Mouse (Mus musculus) neural tube, embryonic 12.5 days (tissue): ENCODE measurements around the gene Igsf9. TPM values are rescaled to one million over a fixed set of nuclear protein-coding genes. Genes with fewer than 3 reads are reported as not detected.

Experiments used
- ATAC-seq: fragments of 200-750 bp; cut with Nextera tagmentation; 2 replicates; pipeline ENCODE4 v1.8.0; 2017; ENCODE audit warnings: low read depth, mild to moderate bottlenecking, moderate TSS enrichment, moderate library complexity; ENCODE audit not compliant: low FRiP score
- H3K27ac ChIP-seq: fragments of 300-500 bp; sonication (generic); 2 replicates; pipeline ENCODE4 v1.5.1; 2016
- H3K27me3 ChIP-seq: fragments of 300-500 bp; sonication (generic); replicated peaks from 2 replicates; pipeline ENCODE4 v1.6.1; 2016; ENCODE audit warnings: mild to moderate bottlenecking
- H3K36me3 ChIP-seq: fragments of 300-500 bp; sonication (generic); 2 replicates; pipeline ENCODE4 v1.6.1; 2016; ENCODE audit warnings: mild to moderate bottlenecking
- H3K4me1 ChIP-seq: fragments of 300-500 bp; sonication (generic); 2 replicates; pipeline ENCODE4 v1.6.1; 2016
- H3K4me2 ChIP-seq: fragments of 300-500 bp; sonication (generic); replicated peaks from 2 replicates; pipeline ENCODE4 v1.6.1; 2016; ENCODE audit warnings: mild to moderate bottlenecking
- H3K4me3 ChIP-seq: fragments of 300-500 bp; sonication (generic); 2 replicates; pipeline ENCODE4 v1.5.1; 2016
- H3K9ac ChIP-seq: fragments of 300-500 bp; sonication (generic); 2 replicates; pipeline ENCODE4 v1.6.1; 2016; ENCODE audit warnings: mild to moderate bottlenecking
- H3K9me3 ChIP-seq: fragments of 300-500 bp; sonication (generic); 2 replicates; pipeline ENCODE4 v1.6.1; 2016; ENCODE audit warnings: mild to moderate bottlenecking
- WGBS: fragments of 180-500 bp; shearing (Covaris S2); methylation state at CpG from one replicate; pipeline ENCODE4 v1.1.7; 2016; 5-methylcytosine and 5-hydroxymethylcytosine counted together
- polyA plus RNA-seq: library from polyadenylated mRNA; unstranded; fragments of >200 nt; fragmentation: Nextera tagmentation; extraction: Ambion mirVana; gene quantifications from 2 replicates; pipeline ENCODE4 v1.2.1, GENCODE M21; 2016

The Igsf9 gene
- polyA plus RNA-seq, 1 experiment from 2014 or later = 84.1 TPM

GRCm38 (mm10) chr1:172501371-172502144 is 20.0 kb downstream of the Igsf9 start:
- Histone ChIP-seq H3K27ac (no peak overlapping the region), H3K27me3 (peaks cover 27% of the 10 kb centered on the region), H3K4me3 (peak overlapping the region; percentile 49), H3K9me3 (no peaks in the 10 kb centered on the region), H3K9ac (peak overlapping the region; percentile 54), H3K4me2 (peak overlapping the region; percentile 63), H3K36me3 (peaks cover 23% of the 10 kb centered on the region), H3K4me1 (peaks cover 52% of the 10 kb centered on the region)
- WGBS = 26% methylated on average over 13 of the region's 13 CpGs
- ATAC-seq = peak; percentile 3; the same call in 1 of the 2 replicates

GRCm38 (mm10) chr1:172502145-172503110 is 20.8 kb downstream of the Igsf9 start:
- H3K4me1 ChIP-seq = peaks cover 52% of the 10 kb centered on the region
- H3K4me2 ChIP-seq = peak overlapping the region; percentile 63
- WGBS = 20% methylated on average over 12 of the region's 13 CpGs
- H3K36me3 ChIP-seq = peaks cover 15% of the 10 kb centered on the region
- H3K9me3 ChIP-seq = no peaks in the 10 kb centered on the region
- H3K9ac ChIP-seq = no peak overlapping the region
- H3K4me3 ChIP-seq = no peak overlapping the region
- H3K27me3 ChIP-seq = peaks cover 27% of the 10 kb centered on the region
- peak; percentile 13; the same call in 1 of the 2 replicates for ATAC-seq
- no peak overlapping the region for H3K27ac ChIP-seq

- Histone ChIP-seq H3K27me3 (peaks cover 27% of the 10 kb centered on the region), H3K36me3 (peaks cover 5% of the 10 kb centered on the region), H3K27ac (no peak overlapping the region), H3K9ac (no peak overlapping the region), H3K4me3 (no peak overlapping the region), H3K4me1 (peaks cover 52% of the 10 kb centered on the region), H3K4me2 (peak overlapping the region; percentile 63), H3K9me3 (no peaks in the 10 kb centered on the region)
- ATAC-seq = peak; percentile 15; the same call in 1 of the 2 replicates
- WGBS = 20% methylated on average over 14 of the region's 14 CpGs
These were observed 21.8 kb downstream of the Igsf9 start for GRCm38 (mm10) chr1:172503111-172503997.

GRCm38 (mm10) chr1:172504756-172505155 is 23.2 kb downstream of the Igsf9 start:
- Histone ChIP-seq H3K4me3 (no peak overlapping the region), H3K4me2 (no peak overlapping the region), H3K36me3 (0 out of 2 replicates have a peak, but pooled peaks cover 2% of the 10 kb centered on the region), H3K27ac (no peak overlapping the region), H3K27me3 (peaks cover 15% of the 10 kb centered on the region), H3K9ac (no peak overlapping the region), H3K9me3 (no peaks in the 10 kb centered on the region), H3K4me1 (peaks cover 51% of the 10 kb centered on the region)
- ATAC-seq = no peak
- WGBS = 83% methylated on average over 8 of the region's 8 CpGs

- H3K9ac ChIP-seq = no peak overlapping the region
- no peaks in the 10 kb centered on the region for H3K9me3 ChIP-seq
- H3K4me2 ChIP-seq = no peak overlapping the region
- no peak overlapping the region for H3K4me3 ChIP-seq
- peaks cover 31% of the 10 kb centered on the region for H3K4me1 ChIP-seq
- no peak for ATAC-seq
- H3K27ac ChIP-seq = no peak overlapping the region
- no peaks in the 10 kb centered on the region; the same call in 1 of the 2 replicates for H3K27me3 ChIP-seq
- 0 out of 2 replicates have a peak, but pooled peaks cover 2% of the 10 kb centered on the region for H3K36me3 ChIP-seq
- 68% methylated on average over 5 of the region's 5 CpGs for WGBS
These were observed 25.4 kb downstream of the Igsf9 start for GRCm38 (mm10) chr1:172507001-172507400.

GRCm38 (mm10) chr1:172507701-172508100 is 26.1 kb downstream of the Igsf9 start:
- H3K4me1 ChIP-seq = peaks cover 24% of the 10 kb centered on the region
- WGBS = 94% methylated on average over 3 of the region's 3 CpGs
- ATAC-seq = no peak
- no peak overlapping the region for H3K27ac ChIP-seq
- no peaks in the 10 kb centered on the region for H3K9me3 ChIP-seq
- H3K9ac ChIP-seq = no peak overlapping the region
- no peak overlapping the region for H3K4me2 ChIP-seq
- 0 out of 2 replicates have a peak, but pooled peaks cover 2% of the 10 kb centered on the region for H3K36me3 ChIP-seq
- H3K4me3 ChIP-seq = no peak overlapping the region
- H3K27me3 ChIP-seq = no peaks in the 10 kb centered on the region

GRCm38 (mm10) chr1:172508172-172508571 is 26.6 kb downstream of the Igsf9 start:
- Histone ChIP-seq H3K9me3 (no peaks in the 10 kb centered on the region), H3K4me2 (no peak overlapping the region), H3K27me3 (no peaks in the 10 kb centered on the region), H3K27ac (no peak overlapping the region), H3K9ac (no peak overlapping the region), H3K36me3 (0 out of 2 replicates have a peak, but pooled peaks cover 2% of the 10 kb centered on the region), H3K4me1 (peaks cover 19% of the 10 kb centered on the region), H3K4me3 (no peak overlapping the region)
- WGBS = 40% methylated on average over 2 of the region's 2 CpGs
- ATAC-seq = no peak

- H3K27me3 ChIP-seq = no peaks in the 10 kb centered on the region
- 83% methylated on average over 5 of the region's 5 CpGs for WGBS
- ATAC-seq = no peak
These were observed 27.6 kb downstream of the Igsf9 start for GRCm38 (mm10) chr1:172509235-172509634.

GRCm38 (mm10) chr1:172509983-172510382 is 28.4 kb downstream of the Igsf9 start:
- WGBS = 42% methylated on average over 8 of the region's 8 CpGs
- Histone ChIP-seq H3K27ac (no peak overlapping the region), H3K4me1 (0 out of 2 replicates have a peak, but pooled peaks cover 5% of the 10 kb centered on the region), H3K9me3 (no peaks in the 10 kb centered on the region), H3K9ac (no peak overlapping the region), H3K4me2 (no peak overlapping the region; the same call in 1 of the 2 replicates), H3K4me3 (no peak overlapping the region), H3K36me3 (0 out of 2 replicates have a peak, but pooled peaks cover 2% of the 10 kb centered on the region), H3K27me3 (no peaks in the 10 kb centered on the region)
- ATAC-seq = no peak

More at GRCm38 (mm10) chr1:172509235-172509634, 27.6 kb downstream of the Igsf9 start:
- Histone ChIP-seq H3K4me1 (peaks cover 12% of the 10 kb centered on the region; the same call in 1 of the 2 replicates), H3K9me3 (no peaks in the 10 kb centered on the region), H3K4me3 (no peak overlapping the region), H3K4me2 (no peak overlapping the region), H3K36me3 (0 out of 2 replicates have a peak, but pooled peaks cover 2% of the 10 kb centered on the region), H3K9ac (no peak overlapping the region), H3K27ac (no peak overlapping the region)

- 23% methylated on average over 13 of the region's 13 CpGs for WGBS
- no peak overlapping the region for H3K27ac ChIP-seq
- H3K4me2 ChIP-seq = no peak overlapping the region; the same call in 1 of the 2 replicates
- no peak overlapping the region for H3K9ac ChIP-seq
- H3K4me1 ChIP-seq = 0 out of 2 replicates have a peak, but pooled peaks cover 3% of the 10 kb centered on the region
- no peaks in the 10 kb centered on the region for H3K27me3 ChIP-seq
- H3K9me3 ChIP-seq = no peaks in the 10 kb centered on the region
- no peak; the same call in 1 of the 2 replicates for ATAC-seq
- H3K4me3 ChIP-seq = no peak overlapping the region
- 0 out of 2 replicates have a peak, but pooled peaks cover 2% of the 10 kb centered on the region for H3K36me3 ChIP-seq
These were observed 28.9 kb downstream of the Igsf9 start for GRCm38 (mm10) chr1:172510421-172510972.

GRCm38 (mm10) chr1:172512962-172513361 is 31.4 kb downstream of the Igsf9 start:
- H3K27me3 ChIP-seq = no peaks in the 10 kb centered on the region
- ATAC-seq = no peak
- H3K4me2 ChIP-seq = peak overlapping the region; percentile 36; the same call in 1 of the 2 replicates
- H3K4me3 ChIP-seq = no peak overlapping the region
- no peak overlapping the region for H3K9ac ChIP-seq
- no peak overlapping the region for H3K27ac ChIP-seq
- 30% methylated on average over 13 of the region's 13 CpGs for WGBS
- H3K4me1 ChIP-seq = 0 out of 2 replicates have a peak, but pooled peaks cover 3% of the 10 kb centered on the region
- no peaks in the 10 kb centered on the region for H3K36me3 ChIP-seq
- H3K9me3 ChIP-seq = peaks cover 5% of the 10 kb centered on the region; the same call in 1 of the 2 replicates
